Comparison of ENCODE assay signal across 15 mouse cellular contexts in the genomic region with DNA sequence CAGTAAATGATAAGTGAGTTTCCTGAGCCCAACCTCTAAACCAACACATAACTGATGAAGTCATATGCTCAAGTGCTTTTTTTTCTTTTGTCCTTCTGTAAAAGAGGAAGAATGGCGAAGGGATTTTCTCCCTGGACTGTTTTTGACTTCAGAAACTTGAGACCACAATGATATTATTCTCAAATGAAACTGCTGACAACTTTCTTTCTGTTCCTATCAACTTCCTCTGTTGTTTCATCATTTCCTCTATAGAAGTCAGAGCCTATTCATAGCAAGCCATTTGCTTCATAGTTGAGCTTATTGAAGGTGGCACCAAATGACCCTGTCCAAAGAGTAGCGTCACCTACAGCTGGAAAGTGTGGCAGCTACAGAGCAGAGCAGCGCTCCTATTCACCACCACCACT.
DNase-seq lines count a peak whose midpoint lies in the region; ATAC-seq and TF ChIP-seq lines count a peak whose summit lies in the region.
"Had no signal": no experiment of that assay in that cellular context is flagged by ENCODE, and none has a peak within 500 bp of the region (broad histone marks: within the 10 kb centered on the region; RNA-seq: fewer than 3 reads in every experiment).

No protein-coding gene starts in this region.

- no peak for TF ChIP-seq POLR2A in lung, adult 2 months (IDR thresholded peaks at IDR 0.05; ENCODE audit: borderline replicate concordance, extremely low read depth, low read depth, low read length)

- H3K9me3 ChIP-seq in liver, embryonic 16.5 days (replicated peaks; ENCODE audit: control insufficient read depth, low read length): no peaks in the 10 kb centered on the region
- H3K9me3 ChIP-seq: intestine, embryonic 15.5 days; liver, embryonic 15.5 days; neural tube, embryonic 12.5 days had no signal

- 52% methylated on average over 3 of the region's 3 CpGs for WGBS in lung, adult 2 months
- WGBS in liver, embryonic 16.5 days (ENCODE audit: insufficient replicate concordance): 22% methylated on average over 3 of the region's 3 CpGs

- H3K9ac ChIP-seq in liver, embryonic 16.5 days (ENCODE audit: low read depth, low read length): no peak overlapping the region
- H3K9ac ChIP-seq: intestine, embryonic 15.5 days; liver, embryonic 15.5 days; midbrain, embryonic 12.5 days; neural tube, embryonic 12.5 days had no signal

- DNase-seq in heart, adult 11 months: peak; percentile 89
- DNase-seq in heart, postnatal 14 days: no peak
- peak; percentile 7 for DNase-seq in lung, postnatal 25 days (ENCODE audit: low spot score)
- DNase-seq in lung, adult 2 months: no peak
- peak; percentile 36 for DNase-seq in skeletal muscle tissue, adult 2 months (ENCODE audit: low read depth, low spot score)
- no peak for DNase-seq in embryo, embryonic 10.5 days (ENCODE audit: low spot score)
- no peak for DNase-seq in adrenal gland, postnatal 36 days
- DNase-seq: gastrocnemius, postnatal 25 days; heart, postnatal 10 days; right cerebral cortex, adult 18-20 months had no signal

- no peaks in the 10 kb centered on the region for H3K4me1 ChIP-seq in lung, adult 2 months (ENCODE audit: control insufficient read depth, insufficient read depth, low read length)
- H3K4me1 ChIP-seq in liver, embryonic 16.5 days (ENCODE audit: control insufficient read depth, low read depth, low read length): no peaks in the 10 kb centered on the region
- H3K4me1 ChIP-seq: intestine, embryonic 15.5 days; liver, embryonic 15.5 days; midbrain, embryonic 12.5 days; neural tube, embryonic 12.5 days had no signal

- TF ChIP-seq CTCF in lung, adult 2 months (IDR thresholded peaks at IDR 0.05; ENCODE audit: insufficient read depth, low read length): no peak

- intact Hi-C loops in heart, postnatal 14 days (cut with DNase I): no loop called here

- H3K27me3 ChIP-seq in liver, embryonic 16.5 days (ENCODE audit: control insufficient read depth, insufficient read depth, low read depth, low read length): no peaks in the 10 kb centered on the region
- H3K27me3 ChIP-seq: intestine, embryonic 15.5 days; liver, embryonic 15.5 days; midbrain, embryonic 12.5 days; neural tube, embryonic 12.5 days had no signal

- H3K27ac ChIP-seq in liver, embryonic 16.5 days (ENCODE audit: low read length): no peak overlapping the region
- H3K27ac ChIP-seq: intestine, embryonic 15.5 days; liver, embryonic 15.5 days; midbrain, embryonic 12.5 days; neural tube, embryonic 12.5 days had no signal

- peak; percentile 51; the same call in 1 of the 2 replicates for ATAC-seq in liver, embryonic 16.5 days (ENCODE audit: low read depth)
- ATAC-seq: intestine, embryonic 15.5 days had no signal

- H3K36me3 ChIP-seq in liver, embryonic 16.5 days (ENCODE audit: control insufficient read depth, insufficient read depth): no peaks in the 10 kb centered on the region
- H3K36me3 ChIP-seq: intestine, embryonic 15.5 days; liver, embryonic 15.5 days; midbrain, embryonic 12.5 days; neural tube, embryonic 12.5 days had no signal

- no peak overlapping the region for H3K4me3 ChIP-seq in lung, adult 2 months (replicated peaks; ENCODE audit: extremely low read depth, low read depth, low read length)
- H3K4me3 ChIP-seq in liver, embryonic 16.5 days (ENCODE audit: low read depth, low read length): no peak overlapping the region
- H3K4me3 ChIP-seq: intestine, embryonic 15.5 days; liver, embryonic 15.5 days; midbrain, embryonic 12.5 days; neural tube, embryonic 12.5 days had no signal

- no peak overlapping the region for H3K4me2 ChIP-seq in liver, embryonic 16.5 days (ENCODE audit: low read depth, low read length)
- H3K4me2 ChIP-seq: intestine, embryonic 15.5 days; liver, embryonic 15.5 days; midbrain, embryonic 12.5 days; neural tube, embryonic 12.5 days had no signal

Comparison
In these comparisons a context has a peak if more than half of its experiments do, and no peak if none do; other contexts are left out.
1. DNase-seq: peak in heart, adult 11 months (single experiment), lung, postnatal 25 days (single experiment) and skeletal muscle tissue, adult 2 months (single experiment); none in heart, postnatal 14 days (0 of 2), lung, adult 2 months (single experiment), embryo, embryonic 10.5 days (single experiment) and adrenal gland, postnatal 36 days (0 of 2).